Mouse (Mus musculus) heart, postnatal 25 days (tissue): ENCODE results near the gene Pcca. TPM values are rescaled to one million over a fixed set of nuclear protein-coding genes. Genes with fewer than 3 reads are reported as not detected.
A peak's percentile ranks its signal among the peaks of the same experiment; 100 is the strongest.

Experiments
- DNase-seq: peaks from one replicate; pipeline ENCODE4 v3.0.0; 2022; ENCODE audit warnings: low spot score
- intact Hi-C: fragments of 180-260 bp; cut with DNase I; formaldehyde crosslinking; loops from one replicate; pipeline ENCODE4 v1.15.1; 2025
- total RNA-seq, 2 experiments: library from RNA; stranded (reverse); gene quantifications; 2 replicates each; pipeline ENCODE4 v1.2.3; 2021

The Pcca gene
- total RNA-seq, 2 experiments from 2014 or later: 78.0 to 90.8 TPM

GRCm38 (mm10) chr14:122902884-122903283 is 368.8 kb downstream of the Pcca start:
- intact Hi-C loops: no loop called here
- DNase-seq: peak; percentile 49

- intact Hi-C loops: no loop called here
- DNase-seq: no peak
These were observed 369.8 kb downstream of the Pcca start for GRCm38 (mm10) chr14:122903923-122904351.

- intact Hi-C loops: no loop called here
These were observed 370.9 kb downstream of the Pcca start for GRCm38 (mm10) chr14:122905007-122905406.

GRCm38 (mm10) chr14:122908075-122908474 is 374.0 kb downstream of the Pcca start:
- DNase-seq: no peak
- intact Hi-C loops: no loop called here

More at GRCm38 (mm10) chr14:122905007-122905406, 370.9 kb downstream of the Pcca start:
- DNase-seq: no peak

- no peak for DNase-seq
- intact Hi-C loops: no loop called here
These were observed 375.4 kb downstream of the Pcca start for GRCm38 (mm10) chr14:122909368-122910091.

- no peak for DNase-seq
- intact Hi-C loops: no loop called here
These were observed 377.1 kb downstream of the Pcca start for GRCm38 (mm10) chr14:122911265-122911664.

GRCm38 (mm10) chr14:122912137-122912536 is 378.0 kb downstream of the Pcca start:
- intact Hi-C loops: no loop called here
- DNase-seq: no peak

- peak; percentile 24 for DNase-seq
- intact Hi-C loops: no loop called here
These were observed 378.8 kb downstream of the Pcca start for GRCm38 (mm10) chr14:122912812-122913498.

GRCm38 (mm10) chr14:122913657-122914056 is 379.5 kb downstream of the Pcca start, which contains the start of gene Ggact:
Ggact (minus strand) TSS chr14:122913757.
- DNase-seq: no peak
- intact Hi-C loops: no loop called here

- no peak for DNase-seq
- intact Hi-C loops: no loop called here
These were observed 383.6 kb downstream of the Pcca start for GRCm38 (mm10) chr14:122917676-122918075.

GRCm38 (mm10) chr14:122920011-122920410 is 385.9 kb downstream of the Pcca start:
- DNase-seq: no peak
- intact Hi-C loops: no loop called here

- no peak for DNase-seq
- intact Hi-C loops: no loop called here
These were observed 402.3 kb downstream of the Pcca start for GRCm38 (mm10) chr14:122936460-122936859.

Other genes with a start within 250 kb of the Pcca start
- gene Gm5089, start 83.2 kb upstream of the Pcca start, total RNA-seq: not detected
- not detected for gene Zic5, start 68.6 kb upstream of the Pcca start, total RNA-seq
- not detected for gene Zic2, start 58.9 kb upstream of the Pcca start, total RNA-seq
- not detected for gene Gm10837, start 43.7 kb upstream of the Pcca start, total RNA-seq